Mouse (Mus musculus): ENCODE measurements around the gene Snd1. TPM values are rescaled to one million over a fixed set of nuclear protein-coding genes. Genes with fewer than 3 reads are reported as not detected.

The Snd1 gene
- polyA plus RNA-seq, 1 experiment from 2014 or later = 39.4 TPM

DNA sequence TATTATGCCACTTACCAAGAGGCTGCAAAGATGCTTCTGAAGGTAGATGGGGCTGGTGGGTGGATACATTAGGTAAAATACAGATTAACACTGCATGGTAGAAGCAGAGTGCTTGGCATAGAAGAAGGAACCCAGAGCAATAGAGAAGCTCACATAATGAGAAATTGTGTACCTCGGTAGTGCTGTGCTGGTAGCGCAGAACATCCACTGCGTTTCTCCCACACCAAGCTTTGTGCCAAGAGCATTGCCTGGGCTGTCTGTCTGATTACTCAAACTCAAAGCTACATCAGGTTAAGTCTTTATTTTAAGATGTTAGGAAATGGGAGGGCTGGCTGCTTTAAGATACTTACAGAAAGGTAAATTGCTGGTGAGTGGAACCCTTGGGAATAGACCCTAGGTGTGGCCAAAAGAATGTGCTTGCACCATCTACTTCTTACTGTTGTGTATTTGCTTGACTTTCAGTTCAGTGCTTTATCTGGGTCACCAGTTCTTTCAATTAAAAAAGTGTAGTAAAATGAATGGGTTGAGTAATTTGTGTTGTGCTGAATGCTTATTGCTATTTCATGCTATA is 117.5 kb downstream of the Snd1 start:
- Histone ChIP-seq H3K9me3 (ENCODE audit: control insufficient read depth) (no peaks in the 10 kb centered on the region), H3K27me3 (replicated peaks; ENCODE audit: control insufficient read depth, insufficient read depth, low read length) (no peaks in the 10 kb centered on the region), H3K36me3 (ENCODE audit: control insufficient read depth, insufficient read depth) (peaks cover 17% of the 10 kb centered on the region; the same call in 1 of the 2 replicates), H3K4me1 (replicated peaks; ENCODE audit: control insufficient read depth, insufficient read depth, low read length) (no peaks in the 10 kb centered on the region), H3K4me2 (replicated peaks; ENCODE audit: low read depth) (no peak overlapping the region), H3K4me3 (ENCODE audit: low read depth, low read length) (no peak overlapping the region), H3K27ac (ENCODE audit: low read depth, low read length) (no peak overlapping the region), H3K9ac (ENCODE audit: low read depth, low read length) (no peak overlapping the region)
- no peak for TF ChIP-seq CTCF (IDR thresholded peaks at IDR 0.05; ENCODE audit: low read depth)
- 93% methylated on average over 3 of the region's 3 CpGs for WGBS
- no peak for ATAC-seq

DNA sequence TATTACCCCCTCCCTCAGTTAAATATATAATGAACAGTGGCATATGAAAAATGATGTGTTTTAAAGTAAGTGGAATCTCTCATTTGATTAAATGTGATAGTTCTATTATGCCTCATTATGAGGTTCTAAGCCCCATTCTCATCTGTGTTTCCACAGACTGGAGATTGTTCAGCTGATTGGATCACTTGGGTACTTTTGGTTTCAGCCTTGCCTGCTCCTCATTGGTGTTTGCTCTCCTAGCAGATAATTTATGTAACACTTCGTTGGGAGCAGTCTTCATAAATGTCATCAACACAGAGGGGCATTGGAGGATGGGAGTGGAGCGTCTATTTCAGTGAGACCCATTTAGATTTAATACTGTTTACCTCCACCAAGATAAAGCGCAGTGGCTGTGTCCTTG is 118.8 kb downstream of the Snd1 start:
- H3K4me1 ChIP-seq (replicated peaks; ENCODE audit: control insufficient read depth, insufficient read depth, low read length) = no peaks in the 10 kb centered on the region
- peaks cover 17% of the 10 kb centered on the region; the same call in 1 of the 2 replicates for H3K36me3 ChIP-seq (ENCODE audit: control insufficient read depth, insufficient read depth)
- H3K27ac ChIP-seq (ENCODE audit: low read depth, low read length) = no peak overlapping the region
- no peak for ATAC-seq
- H3K27me3 ChIP-seq (replicated peaks; ENCODE audit: control insufficient read depth, insufficient read depth, low read length) = no peaks in the 10 kb centered on the region
- no peak for TF ChIP-seq CTCF (IDR thresholded peaks at IDR 0.05; ENCODE audit: low read depth)
- H3K4me3 ChIP-seq (ENCODE audit: low read depth, low read length) = no peak overlapping the region
- no peaks in the 10 kb centered on the region for H3K9me3 ChIP-seq (ENCODE audit: control insufficient read depth)
- H3K4me2 ChIP-seq (replicated peaks; ENCODE audit: low read depth) = no peak overlapping the region
- H3K9ac ChIP-seq (ENCODE audit: low read depth, low read length) = no peak overlapping the region
- 50% methylated on average over 3 of the region's 3 CpGs for WGBS

GRCm38 (mm10) chr6:28594759-28595158 is 119.8 kb downstream of the Snd1 start:
- WGBS = 93% methylated on average over 4 of the region's 4 CpGs
- Histone ChIP-seq H3K4me1 (replicated peaks; ENCODE audit: control insufficient read depth, insufficient read depth, low read length) (no peaks in the 10 kb centered on the region), H3K36me3 (ENCODE audit: control insufficient read depth, insufficient read depth) (peaks cover 17% of the 10 kb centered on the region; the same call in 1 of the 2 replicates), H3K27ac (ENCODE audit: low read depth, low read length) (no peak overlapping the region), H3K4me2 (replicated peaks; ENCODE audit: low read depth) (no peak overlapping the region), H3K4me3 (ENCODE audit: low read depth, low read length) (no peak overlapping the region), H3K9ac (ENCODE audit: low read depth, low read length) (no peak overlapping the region), H3K9me3 (ENCODE audit: control insufficient read depth) (no peaks in the 10 kb centered on the region), H3K27me3 (replicated peaks; ENCODE audit: control insufficient read depth, insufficient read depth, low read length) (no peaks in the 10 kb centered on the region)
- no peak for TF ChIP-seq CTCF (IDR thresholded peaks at IDR 0.05; ENCODE audit: low read depth)
- ATAC-seq = no peak

DNA sequence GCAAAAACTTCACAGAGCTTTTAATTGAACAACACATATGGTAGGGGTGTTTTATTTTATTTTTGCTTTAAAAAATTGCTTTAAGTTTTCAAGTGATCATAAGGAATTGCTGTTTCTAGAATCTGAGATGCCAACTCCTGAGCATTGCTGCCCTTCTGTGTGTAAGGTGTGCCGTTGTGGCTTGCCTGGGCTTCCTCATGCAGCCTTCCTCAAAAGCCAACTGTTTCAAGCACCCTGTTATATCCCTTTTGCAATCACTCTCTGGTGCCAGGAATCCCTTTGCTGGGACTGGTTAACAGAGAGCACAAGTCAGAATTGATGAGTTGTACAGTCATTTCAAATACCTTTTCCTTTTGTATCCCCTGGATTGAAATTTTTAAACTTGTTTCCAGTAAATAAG is 120.3 kb downstream of the Snd1 start:
- no peak for ATAC-seq
- H3K27ac ChIP-seq (ENCODE audit: low read depth, low read length) = no peak overlapping the region
- H3K4me3 ChIP-seq (ENCODE audit: low read depth, low read length) = no peak overlapping the region
- H3K9ac ChIP-seq (ENCODE audit: low read depth, low read length) = no peak overlapping the region
- WGBS = 79% methylated on average over 1 of the region's 1 CpGs
- no peak for TF ChIP-seq CTCF (IDR thresholded peaks at IDR 0.05; ENCODE audit: low read depth)
- H3K9me3 ChIP-seq (ENCODE audit: control insufficient read depth) = no peaks in the 10 kb centered on the region
- H3K4me1 ChIP-seq (replicated peaks; ENCODE audit: control insufficient read depth, insufficient read depth, low read length) = no peaks in the 10 kb centered on the region
- no peaks in the 10 kb centered on the region for H3K27me3 ChIP-seq (replicated peaks; ENCODE audit: control insufficient read depth, insufficient read depth, low read length)
- H3K4me2 ChIP-seq (replicated peaks; ENCODE audit: low read depth) = no peak overlapping the region
- peaks cover 16% of the 10 kb centered on the region; the same call in 1 of the 2 replicates for H3K36me3 ChIP-seq (ENCODE audit: control insufficient read depth, insufficient read depth)

- Histone ChIP-seq H3K9ac (ENCODE audit: low read depth, low read length) (no peak overlapping the region), H3K9me3 (ENCODE audit: control insufficient read depth) (no peaks in the 10 kb centered on the region), H3K4me1 (replicated peaks; ENCODE audit: control insufficient read depth, insufficient read depth, low read length) (no peaks in the 10 kb centered on the region), H3K27ac (ENCODE audit: low read depth, low read length) (no peak overlapping the region), H3K4me2 (replicated peaks; ENCODE audit: low read depth) (no peak overlapping the region), H3K4me3 (ENCODE audit: low read depth, low read length) (no peak overlapping the region), H3K36me3 (ENCODE audit: control insufficient read depth, insufficient read depth) (peaks cover 7% of the 10 kb centered on the region; the same call in 1 of the 2 replicates), H3K27me3 (replicated peaks; ENCODE audit: control insufficient read depth, insufficient read depth, low read length) (no peaks in the 10 kb centered on the region)
- WGBS = 93% methylated on average over 5 of the region's 5 CpGs
- ATAC-seq = no peak
- no peak for TF ChIP-seq CTCF (IDR thresholded peaks at IDR 0.05; ENCODE audit: low read depth)
These were observed 122.3 kb downstream of the Snd1 start for GRCm38 (mm10) chr6:28597266-28597665.

- no peaks in the 10 kb centered on the region for H3K9me3 ChIP-seq (ENCODE audit: control insufficient read depth)
- no peak for ATAC-seq
- TF ChIP-seq CTCF (IDR thresholded peaks at IDR 0.05; ENCODE audit: low read depth) = no peak
- WGBS = 91% methylated on average over 5 of the region's 5 CpGs
- H3K36me3 ChIP-seq (ENCODE audit: control insufficient read depth, insufficient read depth) = 0 out of 2 replicates have a peak, but pooled peaks cover 5% of the 10 kb centered on the region
- H3K27ac ChIP-seq (ENCODE audit: low read depth, low read length) = no peak overlapping the region
- no peak overlapping the region for H3K4me2 ChIP-seq (replicated peaks; ENCODE audit: low read depth)
- H3K4me3 ChIP-seq (ENCODE audit: low read depth, low read length) = no peak overlapping the region
- H3K27me3 ChIP-seq (replicated peaks; ENCODE audit: control insufficient read depth, insufficient read depth, low read length) = no peaks in the 10 kb centered on the region
- H3K9ac ChIP-seq (ENCODE audit: low read depth, low read length) = no peak overlapping the region
- H3K4me1 ChIP-seq (replicated peaks; ENCODE audit: control insufficient read depth, insufficient read depth, low read length) = 0 out of 2 replicates have a peak, but pooled peaks cover 2% of the 10 kb centered on the region
These were observed 124.2 kb downstream of the Snd1 start for GRCm38 (mm10) chr6:28599120-28599519.
